Mouse (Mus musculus): ENCODE results near the gene Arap1. TPM values are rescaled to one million over a fixed set of nuclear protein-coding genes. Genes with fewer than 3 reads are reported as not detected.

The Arap1 gene
- total RNA-seq, 2 experiments from 2014 or later, result 24.9 to 39.1 TPM

DNA sequence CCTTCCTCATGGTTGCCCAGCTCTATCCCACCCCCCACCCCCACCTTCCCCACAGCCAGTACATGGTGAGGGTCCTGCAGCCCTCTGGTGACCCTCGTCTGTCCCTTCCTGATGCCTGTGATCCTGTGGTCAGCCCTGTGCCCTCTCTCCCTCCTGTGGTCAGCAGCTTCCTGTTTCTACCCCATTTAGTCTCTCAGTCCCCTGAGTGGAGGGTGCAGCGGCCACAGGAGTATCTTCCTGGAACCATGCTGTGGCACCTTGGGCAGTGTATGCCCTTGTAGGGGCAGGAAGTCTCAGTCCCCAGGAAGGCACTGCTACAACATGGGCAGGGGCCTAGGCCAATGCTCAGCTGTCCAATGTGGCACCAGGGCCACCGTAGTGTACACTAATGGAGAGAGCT lies 9.0 kb downstream of the Arap1 start:
- no peak for DNase-seq (ENCODE audit: low spot score in 2 of 2)

DNA sequence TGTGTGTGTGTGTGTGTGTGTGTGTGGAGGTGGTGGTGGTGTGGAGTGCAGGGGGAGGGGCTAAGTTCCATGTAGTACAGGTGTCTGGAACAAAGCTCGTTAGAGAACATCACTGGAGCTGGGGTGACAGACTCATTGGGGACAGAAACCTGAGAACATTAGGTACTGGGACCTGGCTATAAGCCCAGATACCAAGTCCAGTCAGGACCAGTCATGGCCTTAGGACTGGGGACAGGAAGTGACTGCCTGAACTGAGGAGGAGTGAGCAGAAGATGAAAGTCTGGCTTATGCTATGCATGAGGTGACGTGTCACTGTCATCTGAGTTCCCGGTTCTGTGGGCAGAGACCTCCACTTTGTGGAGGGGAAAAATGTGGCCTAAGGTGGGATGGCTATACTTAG lies 12.5 kb downstream of the Arap1 start:
- no peak for DNase-seq (ENCODE audit: low spot score in 2 of 2)

DNA sequence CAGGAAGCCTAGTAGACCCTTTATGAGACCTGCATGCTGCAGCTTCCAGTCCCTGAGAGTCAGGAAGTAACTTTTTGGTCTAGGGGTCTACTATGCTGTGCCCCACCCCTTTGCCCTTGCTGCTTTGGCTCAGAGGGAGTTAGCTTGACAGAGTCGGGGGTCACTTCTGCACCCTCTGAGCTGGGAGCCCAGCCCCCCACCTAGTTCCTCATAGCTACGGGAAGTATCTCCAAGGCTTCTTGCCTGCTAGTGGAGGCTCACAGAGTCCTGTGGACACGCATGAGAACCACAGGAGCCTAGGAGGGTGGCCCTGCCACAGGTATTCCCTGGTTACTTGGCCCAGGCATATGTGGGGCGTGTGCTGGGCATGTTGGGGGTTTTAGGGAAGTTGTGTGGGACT lies 13.2 kb downstream of the Arap1 start:
- DNase-seq (ENCODE audit: low spot score in 2 of 2), result no peak

DNA sequence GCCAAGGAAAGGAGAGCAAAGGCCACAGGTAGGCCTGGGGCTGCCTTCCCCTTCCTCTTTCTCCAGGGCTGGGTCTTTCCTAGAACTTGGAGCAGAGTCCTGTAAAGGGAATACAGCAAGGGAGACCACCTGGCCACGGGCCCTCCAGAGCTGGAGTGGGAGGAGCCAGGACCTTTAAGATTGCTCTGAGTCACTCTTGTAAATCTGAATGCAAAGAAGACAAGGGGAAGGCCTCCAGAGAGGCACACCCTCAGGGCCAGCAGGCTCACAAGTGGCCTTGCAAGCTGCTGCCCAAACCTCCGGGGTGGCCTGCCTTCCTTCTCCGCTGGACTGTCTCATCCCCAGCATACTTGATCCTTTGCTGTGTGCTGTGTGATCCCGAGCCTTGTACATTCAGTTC lies 13.9 kb downstream of the Arap1 start:
- DNase-seq (ENCODE audit: low spot score in 2 of 2), result peak in 1 of 2 experiments; percentile 27

DNA sequence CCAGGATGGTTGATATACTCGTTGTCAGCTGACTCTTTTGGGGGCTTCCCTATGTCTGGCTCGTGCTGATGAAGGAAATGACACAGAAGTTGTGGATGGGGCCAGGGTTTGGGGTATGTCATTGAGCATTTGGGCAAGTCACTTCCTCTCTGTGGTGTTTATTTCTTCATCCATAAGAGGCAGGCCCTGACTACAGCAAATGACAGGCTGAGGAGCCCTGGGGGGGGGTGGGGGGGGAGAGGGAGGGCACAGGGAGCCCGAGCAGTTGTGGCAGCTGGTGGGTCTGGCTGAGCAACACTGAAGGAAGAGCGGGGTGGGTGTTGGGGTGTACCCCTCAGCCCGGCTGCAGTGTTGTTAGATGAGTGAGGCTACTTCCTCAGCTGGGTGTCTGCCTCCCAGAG lies 14.9 kb downstream of the Arap1 start:
- DNase-seq (ENCODE audit: low spot score in 2 of 2), result no peak

DNA sequence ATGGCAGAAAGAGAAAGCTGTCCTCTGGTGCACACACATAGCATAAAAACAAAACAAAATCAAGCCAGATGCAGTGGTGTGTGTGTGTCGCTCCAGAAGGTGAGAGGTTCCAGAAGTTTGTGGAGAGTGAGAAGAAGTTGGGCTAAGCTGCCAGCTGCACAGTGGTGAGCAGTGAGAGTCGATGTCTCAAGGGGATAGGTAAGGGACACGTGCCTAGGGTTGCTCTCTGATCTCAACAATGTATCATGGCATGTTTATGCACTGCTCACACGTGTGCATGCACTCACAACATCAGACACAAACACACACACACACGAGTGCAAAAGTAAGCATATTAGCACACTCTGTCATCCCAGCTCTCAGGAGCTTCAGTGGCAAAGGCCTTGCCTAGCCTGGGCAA lies 16.0 kb downstream of the Arap1 start:
- no peak for DNase-seq (ENCODE audit: low spot score in 2 of 2)

DNA sequence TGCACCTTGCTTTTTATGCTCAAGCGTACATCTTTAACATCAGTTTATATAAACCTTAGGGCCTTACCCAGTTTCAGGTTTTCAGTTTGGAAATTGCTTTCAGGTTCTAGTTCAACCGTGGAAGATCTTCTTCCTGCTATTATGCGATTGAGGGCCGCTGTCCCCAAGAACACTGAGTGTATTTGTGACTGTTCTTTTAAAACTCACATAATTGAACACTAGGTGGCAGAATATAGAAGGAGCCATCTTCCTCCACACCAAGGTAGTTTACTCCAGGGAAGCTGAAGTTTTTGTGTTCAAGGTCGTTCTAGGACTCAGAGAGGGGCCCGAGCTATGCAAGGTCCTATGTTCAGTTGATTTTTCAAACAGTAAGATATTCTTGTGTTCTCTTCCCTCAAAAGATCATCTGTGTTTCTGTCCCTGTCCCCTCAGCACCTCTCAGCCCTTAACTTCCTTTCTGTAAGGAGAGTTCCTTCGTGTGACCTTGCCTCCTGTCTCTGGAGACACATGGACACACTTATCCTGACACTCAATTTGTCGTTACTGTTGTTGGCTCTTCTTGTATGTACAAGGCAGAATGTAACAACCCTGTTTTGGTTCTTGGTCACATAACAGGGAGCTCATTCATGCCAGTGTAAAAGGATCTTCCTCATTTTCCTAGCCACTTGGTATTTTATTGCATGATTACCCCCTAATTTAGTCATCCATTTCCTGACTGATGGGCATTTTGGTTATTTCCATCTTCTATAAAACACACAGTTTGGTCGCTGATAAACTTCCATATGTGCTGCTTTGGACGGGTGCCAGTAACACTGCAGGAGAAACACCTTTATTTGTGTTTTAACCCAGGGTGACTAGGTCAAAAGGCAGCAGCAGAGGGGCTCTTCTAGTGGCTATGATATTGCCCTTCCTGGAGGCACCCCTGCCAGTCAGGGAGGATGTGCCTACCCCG lies 20.3 kb downstream of the Arap1 start:
- no peak for DNase-seq (ENCODE audit: low spot score in 2 of 2)

DNA sequence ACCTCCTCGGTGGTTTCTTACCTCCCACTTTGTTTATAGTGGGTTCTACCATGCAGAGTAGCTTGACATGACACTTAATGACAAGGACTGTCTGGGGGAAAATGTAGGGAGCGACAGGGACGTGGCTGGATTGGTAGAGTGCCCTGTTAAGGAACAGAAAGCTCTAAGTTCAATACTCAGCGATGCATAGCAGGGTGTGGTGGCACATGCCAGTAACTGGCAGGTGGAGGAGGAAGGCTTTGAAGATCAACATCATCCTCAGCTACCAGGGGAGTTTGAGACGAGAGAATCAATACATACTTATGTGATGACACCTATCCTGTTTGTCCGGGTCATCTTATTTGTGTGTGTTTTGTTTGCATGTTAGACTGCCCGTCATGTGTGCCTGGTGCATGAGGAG lies 21.8 kb downstream of the Arap1 start:
- DNase-seq (ENCODE audit: low spot score in 2 of 2), result no peak

DNA sequence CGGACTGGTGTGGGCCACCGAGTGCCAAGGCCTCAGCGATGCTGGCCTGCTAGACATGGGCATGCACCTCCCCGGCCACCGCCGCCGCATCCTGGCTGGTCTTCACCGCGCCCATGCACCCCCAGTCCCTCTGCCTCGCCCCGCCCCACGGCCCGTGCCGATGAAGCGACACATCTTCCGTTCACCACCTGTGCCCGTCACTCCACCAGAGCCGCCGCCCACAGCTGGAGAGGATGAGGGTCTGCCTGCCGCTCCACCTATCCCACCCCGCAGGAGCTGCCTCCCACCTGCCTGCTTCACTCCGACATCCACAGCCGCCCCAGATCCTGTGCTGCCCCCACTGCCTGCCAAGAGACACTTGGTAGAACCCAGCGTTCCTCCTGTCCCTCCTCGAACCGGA lies 25.2 kb downstream of the Arap1 start:
- no peak for DNase-seq (ENCODE audit: low spot score in 2 of 2)

DNA sequence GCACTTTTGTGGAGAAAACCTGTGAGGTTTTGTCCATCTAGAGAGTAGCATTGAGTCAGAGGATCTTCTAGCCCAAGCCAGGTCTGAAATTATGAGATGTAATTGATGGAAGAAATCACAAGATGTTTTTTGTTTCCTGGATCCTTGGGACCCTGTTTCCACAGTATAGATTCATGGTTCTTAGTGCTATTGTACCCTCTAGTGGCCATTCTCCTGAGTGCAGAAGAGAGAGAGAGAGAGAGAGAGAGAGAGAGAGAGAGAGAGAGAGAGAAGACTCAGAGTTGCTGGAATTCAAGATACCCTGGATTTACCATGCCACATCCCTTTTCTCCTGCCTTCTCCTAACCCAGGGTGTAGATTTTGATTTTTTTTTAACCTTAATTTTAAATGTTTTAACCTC lies 26.3 kb downstream of the Arap1 start:
- no peak for DNase-seq (ENCODE audit: low spot score in 2 of 2)

DNA sequence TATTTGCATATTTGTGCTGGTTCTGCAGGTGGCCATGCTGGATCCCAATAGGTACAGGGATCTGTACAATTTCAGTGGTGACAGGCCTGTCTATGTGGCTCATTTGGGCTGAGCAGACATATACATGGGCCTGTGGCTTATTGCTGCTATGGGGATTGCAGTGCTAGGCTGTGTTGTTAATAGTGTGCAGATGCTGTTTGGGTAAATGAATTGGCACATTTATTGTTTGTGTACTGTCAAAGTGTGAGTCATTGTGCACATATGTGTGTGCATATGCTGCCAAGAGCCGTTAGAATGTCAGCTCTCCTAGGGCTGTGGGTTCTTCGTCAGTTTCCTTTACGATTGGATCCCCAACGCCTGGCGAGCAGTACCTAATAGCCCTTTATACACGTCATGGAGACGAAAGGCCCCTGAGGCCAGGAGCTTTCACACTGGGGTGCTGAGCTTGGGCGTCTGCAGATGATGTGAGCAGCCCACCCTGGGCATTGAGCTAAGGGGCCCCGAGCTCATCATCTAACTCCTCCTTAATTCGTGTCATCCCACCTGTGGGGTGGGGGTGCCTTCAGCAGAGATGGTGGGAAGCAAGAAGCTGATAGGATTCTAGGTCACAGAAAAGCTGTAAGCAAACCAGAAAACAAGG lies 29.0 kb downstream of the Arap1 start:
- no peak for DNase-seq (ENCODE audit: low spot score in 2 of 2)

DNA sequence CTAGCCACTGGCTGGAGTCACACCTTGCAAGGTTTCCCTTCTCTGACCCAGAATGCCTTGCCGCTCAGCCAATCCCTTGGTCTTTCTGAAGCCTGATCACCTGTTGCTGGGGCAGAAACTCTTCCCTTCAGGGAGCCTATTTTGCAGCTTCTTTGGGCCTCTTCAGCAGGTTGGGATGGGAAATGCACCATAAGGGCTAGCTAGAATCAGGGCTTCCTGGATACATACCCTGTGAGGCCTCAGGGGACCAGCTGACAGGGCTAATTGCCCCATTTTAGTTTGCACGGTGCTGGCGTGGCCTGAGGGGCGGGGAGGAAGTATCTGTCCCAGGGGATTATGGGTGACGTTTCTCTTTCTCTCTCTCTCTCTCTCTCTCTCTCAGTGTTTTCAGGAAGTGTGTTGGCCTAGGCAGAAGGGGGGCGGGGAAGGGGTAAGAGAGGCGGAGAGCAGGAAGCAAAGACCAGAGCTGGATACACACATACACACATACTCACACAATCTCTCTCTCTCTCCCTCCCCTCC lies 29.9 kb downstream of the Arap1 start:
- peak; percentile 43 to 52 for DNase-seq (ENCODE audit: low spot score in 2 of 2)

DNA sequence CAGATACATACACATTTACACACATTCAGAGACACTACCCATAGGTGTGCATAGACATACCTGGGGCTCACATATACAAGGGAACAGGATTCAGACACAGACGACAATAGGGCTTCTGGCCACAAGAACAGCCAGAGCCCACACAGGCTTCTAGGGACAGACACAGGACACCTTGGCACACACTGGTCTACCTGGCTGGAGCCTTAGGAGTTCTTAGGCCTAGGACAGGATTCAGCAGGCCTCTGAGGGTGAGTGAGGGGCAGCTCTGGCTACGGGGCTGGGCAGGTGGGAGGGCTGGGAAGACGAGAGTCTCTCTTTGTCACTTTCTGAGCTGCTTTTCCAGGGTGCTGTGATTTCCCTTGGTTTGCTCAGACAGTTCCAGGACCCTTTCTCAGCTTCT lies 30.4 kb downstream of the Arap1 start:
- no peak for DNase-seq (ENCODE audit: low spot score in 2 of 2)

DNA sequence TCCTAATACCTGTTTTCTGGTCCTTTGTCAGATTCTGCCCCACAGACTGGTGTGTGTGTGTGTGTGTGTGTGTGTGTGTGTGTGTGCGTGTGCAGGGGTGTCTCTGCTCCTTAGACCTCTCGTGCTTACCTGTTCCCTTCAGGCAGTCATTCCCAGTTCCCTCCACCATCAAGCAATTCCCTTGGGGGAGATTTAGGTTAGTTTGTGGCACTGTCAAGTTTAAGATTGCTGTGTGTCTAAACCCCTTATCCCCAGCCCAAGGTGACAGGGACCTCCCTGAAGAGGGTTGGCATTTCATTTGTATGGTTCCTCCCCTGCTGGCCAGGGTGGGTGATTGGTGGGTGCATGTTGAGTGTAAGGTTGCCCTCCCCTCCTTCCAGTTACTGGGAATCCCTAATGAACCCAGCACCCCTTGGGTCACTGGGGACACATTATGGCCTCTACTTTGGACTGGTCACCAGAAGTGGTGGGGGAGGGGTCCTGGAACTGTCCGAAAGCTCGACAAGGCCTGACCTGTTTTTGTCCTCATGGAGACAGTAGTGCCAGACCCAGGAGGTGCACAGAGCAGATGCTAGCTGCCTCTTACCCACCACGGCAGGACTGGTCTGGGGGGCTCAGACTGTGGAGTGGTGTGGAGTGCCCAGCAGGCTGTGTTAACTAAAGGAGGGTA lies 31.1 kb downstream of the Arap1 start:
- no peak for DNase-seq (ENCODE audit: low spot score in 2 of 2)

DNA sequence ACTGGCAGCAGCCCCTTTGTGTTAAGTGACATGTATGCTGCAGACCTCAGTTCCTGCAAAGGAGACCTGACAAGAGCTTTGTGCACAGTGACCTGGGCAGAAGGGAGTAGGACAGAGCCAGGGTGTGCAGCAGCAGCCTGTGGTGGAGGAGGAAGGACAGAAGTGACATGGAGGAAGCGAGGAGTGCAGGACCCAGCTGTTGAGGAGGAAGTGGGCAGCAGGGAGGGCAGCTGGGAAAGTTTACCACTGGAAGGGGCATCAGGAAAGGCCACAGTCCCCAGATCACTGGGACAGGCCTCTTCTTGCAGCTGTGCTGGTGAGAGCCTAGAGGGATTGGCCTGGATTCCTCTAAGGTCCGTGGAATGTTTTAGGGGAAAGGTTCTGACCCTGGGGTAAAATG lies 31.9 kb downstream of the Arap1 start:
- no peak for DNase-seq (ENCODE audit: low spot score in 2 of 2)

DNA sequence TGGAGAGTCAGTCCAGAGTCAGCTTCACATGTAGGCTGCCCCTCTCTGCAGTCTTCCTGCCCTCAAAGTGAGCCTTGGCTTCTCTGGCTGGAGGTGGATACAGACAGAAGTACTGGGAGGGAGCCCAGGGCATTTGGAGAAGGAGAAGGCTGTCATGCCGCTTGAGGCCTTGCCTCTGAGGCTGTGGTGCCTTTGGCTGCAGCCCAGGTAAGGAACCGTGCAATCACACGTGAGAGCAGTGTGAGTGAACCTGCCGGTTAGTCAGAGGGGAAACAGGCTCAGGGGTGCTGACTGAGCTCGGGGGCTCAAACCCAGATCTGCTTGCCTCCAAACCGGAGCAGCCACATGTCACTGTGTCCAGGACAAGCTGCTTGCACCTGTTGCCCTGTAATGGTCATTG lies 33.6 kb downstream of the Arap1 start:
- DNase-seq (ENCODE audit: low spot score in 2 of 2), result no peak

DNA sequence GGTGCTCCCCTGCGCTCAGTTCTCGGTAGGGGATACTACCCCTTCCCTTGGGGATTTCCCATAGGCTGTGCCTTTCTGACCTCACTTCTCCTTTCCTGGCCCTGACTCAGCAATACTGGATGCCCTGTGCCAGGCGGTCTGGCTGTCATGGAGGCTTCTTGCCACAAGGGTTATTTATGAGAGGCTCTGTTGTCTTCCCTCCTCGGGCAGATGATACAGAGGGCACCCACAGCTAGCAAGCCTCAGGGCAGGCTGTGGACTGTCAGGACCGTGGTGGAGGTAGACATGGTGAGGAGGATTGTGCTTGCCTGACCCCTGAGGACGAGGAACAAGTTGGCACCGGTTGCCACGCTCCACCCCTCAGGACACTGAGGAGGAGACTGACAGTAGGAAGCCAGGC lies 34.5 kb downstream of the Arap1 start:
- DNase-seq (ENCODE audit: low spot score in 2 of 2), result no peak

DNA sequence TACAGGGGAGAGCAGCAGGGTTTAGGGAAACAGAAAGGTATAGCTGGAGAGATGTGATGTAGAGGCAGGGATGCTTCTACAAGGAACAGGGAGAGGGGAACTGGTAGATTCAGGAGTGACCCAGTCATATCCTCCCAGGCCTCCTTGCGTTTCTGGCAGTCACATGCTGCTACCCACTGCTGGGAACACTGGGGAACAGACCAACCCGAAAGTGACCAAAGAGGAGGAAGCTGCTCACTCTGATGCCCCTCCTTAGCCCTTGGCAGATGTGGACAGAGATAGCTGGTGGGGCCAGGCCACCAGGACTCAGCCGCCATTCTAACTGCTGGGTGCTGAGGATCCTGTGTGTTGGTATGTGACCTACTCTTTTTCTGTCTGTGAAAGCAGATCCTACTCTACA lies 35.9 kb downstream of the Arap1 start:
- no peak for DNase-seq (ENCODE audit: low spot score in 2 of 2)

DNA sequence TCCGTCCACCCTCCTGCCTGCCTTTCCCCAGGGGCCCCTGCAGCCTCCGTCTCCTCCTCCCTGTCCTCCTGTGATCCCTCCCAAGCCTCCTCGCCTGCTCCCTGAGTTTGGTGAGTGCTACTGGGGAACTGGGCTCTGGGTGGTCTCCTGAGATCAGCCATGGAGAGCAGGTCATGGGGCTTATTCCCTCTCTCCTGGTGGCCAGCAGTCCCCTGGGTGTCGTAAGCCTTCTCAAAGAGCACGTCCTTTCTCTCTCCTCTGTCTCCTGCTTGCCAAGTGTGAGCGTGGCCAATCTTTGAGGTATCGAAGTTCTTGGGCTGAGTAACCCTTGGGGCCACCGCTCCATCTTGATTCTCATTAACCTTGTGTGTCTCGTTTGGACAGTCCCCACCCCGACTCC lies 37.1 kb downstream of the Arap1 start:
- no peak for DNase-seq (ENCODE audit: low spot score in 2 of 2)

DNA sequence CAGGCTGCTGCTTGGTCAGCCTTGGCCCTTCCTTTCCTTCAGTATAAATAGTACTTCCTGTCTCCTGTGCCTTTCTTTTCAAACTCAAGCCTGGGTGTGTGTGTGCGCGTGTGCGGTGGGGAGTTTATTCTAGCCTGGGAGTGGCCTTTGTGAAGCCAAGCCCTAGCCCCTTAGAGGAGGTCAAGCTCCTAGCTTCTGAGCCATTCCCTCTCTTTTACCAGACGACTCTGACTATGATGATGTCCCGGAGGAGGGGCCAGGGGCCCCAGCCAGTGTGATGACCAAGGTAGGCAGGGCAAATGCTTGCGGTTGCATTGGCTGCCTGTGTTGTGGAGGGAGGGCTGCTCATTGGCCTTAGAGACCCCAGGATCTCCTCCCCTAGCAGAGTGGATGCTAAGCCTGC lies 37.5 kb downstream of the Arap1 start:
- DNase-seq (ENCODE audit: low spot score in 2 of 2), result no peak

DNA sequence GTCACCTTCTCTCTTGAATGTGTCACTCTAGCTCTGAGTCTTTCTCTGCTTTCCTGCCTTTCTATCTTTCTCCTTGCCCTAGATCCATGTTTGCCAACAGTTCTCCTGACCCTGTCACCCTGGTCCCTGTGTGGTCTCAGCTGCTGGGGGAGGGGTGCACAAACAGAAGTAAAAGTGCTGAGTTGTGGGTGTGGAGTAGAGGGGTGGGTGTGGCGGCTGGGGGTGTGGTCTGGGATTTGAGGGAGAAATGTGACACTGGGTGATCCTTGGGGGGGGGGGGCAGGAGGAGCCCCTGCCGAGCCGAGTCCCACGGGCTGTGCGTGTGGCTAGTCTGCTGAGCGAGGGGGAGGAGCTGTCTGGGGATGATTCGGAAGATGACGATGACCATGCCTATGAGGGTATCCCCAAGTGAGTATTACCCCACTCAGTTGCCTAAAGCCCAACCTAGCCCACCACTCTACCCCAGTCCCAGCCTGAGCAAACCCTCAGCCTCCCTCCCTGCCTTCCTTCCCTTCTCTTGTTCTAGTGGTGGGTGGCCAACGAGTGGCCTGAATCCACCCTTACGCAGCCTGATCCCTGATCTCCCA lies 38.1 kb downstream of the Arap1 start:
- no peak for DNase-seq (ENCODE audit: low spot score in 2 of 2)

DNA sequence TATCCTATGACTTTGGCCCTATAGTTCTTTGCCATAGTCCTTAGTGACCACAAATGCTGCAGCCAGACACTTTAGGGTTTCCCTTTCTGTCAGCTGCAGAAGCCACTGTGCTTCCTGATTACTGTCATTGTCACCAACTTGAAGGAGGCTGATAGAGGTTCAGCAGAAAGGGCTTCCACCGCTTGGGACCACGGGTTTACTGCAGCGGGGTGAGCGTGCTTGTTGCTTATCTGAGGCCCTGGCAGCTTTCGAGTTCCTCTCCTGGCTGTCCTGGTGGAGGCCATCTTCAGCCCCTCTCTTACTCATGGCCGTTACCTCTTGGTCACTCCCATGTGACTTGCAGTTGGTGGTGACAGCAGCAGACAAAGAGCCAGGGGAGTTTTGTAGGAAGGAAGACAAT lies 41.4 kb downstream of the Arap1 start:
- DNase-seq (ENCODE audit: low spot score in 2 of 2), result no peak
